Mouse (Mus musculus): ENCODE measurements around the gene Psme4. TPM values are rescaled to one million over a fixed set of nuclear protein-coding genes. Genes with fewer than 3 reads are reported as not detected.

Gene Psme4
- polyA plus RNA-seq, 1 experiment from 2014 or later = 17.0 TPM

GRCm38 (mm10) chr11:30920641-30921040 is 149.1 kb downstream of the Psme4 start:
- no peak overlapping the region for H3K27ac ChIP-seq
- no peak for TF ChIP-seq CTCF (IDR thresholded peaks at IDR 0.05; ENCODE audit: low read depth)
- no peak overlapping the region for H3K4me3 ChIP-seq (replicated peaks; ENCODE audit: low read depth, low read length)
- no peak overlapping the region for H3K4me2 ChIP-seq (ENCODE audit: low read length)
- H3K27me3 ChIP-seq (ENCODE audit: insufficient read depth, low read length) = no peaks in the 10 kb centered on the region
- 85% methylated on average over 1 of the region's 1 CpGs for WGBS
- H3K9me3 ChIP-seq (replicated peaks; ENCODE audit: low read length) = no peaks in the 10 kb centered on the region
- 0 out of 2 replicates have a peak, but pooled peaks cover 4% of the 10 kb centered on the region for H3K36me3 ChIP-seq (ENCODE audit: insufficient read depth, low read length)
- DNase-seq (ENCODE audit: low spot score) (no peak), ATAC-seq (replicated peaks; ENCODE audit: low FRiP score, low read depth) (no peak)
- H3K9ac ChIP-seq (ENCODE audit: low read depth, low read length) = no peak overlapping the region
- H3K4me1 ChIP-seq (replicated peaks; ENCODE audit: insufficient read depth, low read length) = no peaks in the 10 kb centered on the region

- H3K4me2 ChIP-seq (ENCODE audit: low read length) = no peak overlapping the region
- no peaks in the 10 kb centered on the region for H3K27me3 ChIP-seq (ENCODE audit: insufficient read depth, low read length)
- H3K4me1 ChIP-seq (replicated peaks; ENCODE audit: insufficient read depth, low read length) = no peaks in the 10 kb centered on the region
- 0 out of 2 replicates have a peak, but pooled peaks cover 8% of the 10 kb centered on the region for H3K36me3 ChIP-seq (ENCODE audit: insufficient read depth, low read length)
- no peak overlapping the region for H3K9ac ChIP-seq (ENCODE audit: low read depth, low read length)
- H3K4me3 ChIP-seq (replicated peaks; ENCODE audit: low read depth, low read length) = no peak overlapping the region
- no peak for TF ChIP-seq CTCF (IDR thresholded peaks at IDR 0.05; ENCODE audit: low read depth)
- no peak overlapping the region for H3K27ac ChIP-seq
- DNase-seq (ENCODE audit: low spot score) (no peak), ATAC-seq (replicated peaks; ENCODE audit: low FRiP score, low read depth) (no peak)
- no peaks in the 10 kb centered on the region for H3K9me3 ChIP-seq (replicated peaks; ENCODE audit: low read length)
- WGBS = 94% methylated on average over 3 of the region's 3 CpGs
Observed at GRCm38 (mm10) chr11:30923283-30923682, 151.8 kb downstream of the Psme4 start.

- Histone ChIP-seq H3K9me3 (replicated peaks; ENCODE audit: low read length) (no peaks in the 10 kb centered on the region), H3K27ac (no peak overlapping the region), H3K9ac (ENCODE audit: low read depth, low read length) (no peak overlapping the region), H3K27me3 (ENCODE audit: insufficient read depth, low read length) (no peaks in the 10 kb centered on the region), H3K4me1 (replicated peaks; ENCODE audit: insufficient read depth, low read length) (no peaks in the 10 kb centered on the region), H3K4me2 (ENCODE audit: low read length) (no peak overlapping the region), H3K36me3 (ENCODE audit: insufficient read depth, low read length) (0 out of 2 replicates have a peak, but pooled peaks cover 15% of the 10 kb centered on the region), H3K4me3 (replicated peaks; ENCODE audit: low read depth, low read length) (no peak overlapping the region)
- DNase-seq (ENCODE audit: low spot score) = no peak
- no peak for TF ChIP-seq CTCF (IDR thresholded peaks at IDR 0.05; ENCODE audit: low read depth)
- no peak for ATAC-seq (replicated peaks; ENCODE audit: low FRiP score, low read depth)
Observed at GRCm38 (mm10) chr11:30928079-30928478, 156.6 kb downstream of the Psme4 start.

- 0 out of 2 replicates have a peak, but pooled peaks cover 13% of the 10 kb centered on the region for H3K36me3 ChIP-seq (ENCODE audit: insufficient read depth, low read length)
- H3K9me3 ChIP-seq (replicated peaks; ENCODE audit: low read length) = no peaks in the 10 kb centered on the region
- DNase-seq (ENCODE audit: low spot score) (no peak), ATAC-seq (replicated peaks; ENCODE audit: low FRiP score, low read depth) (no peak)
- no peak overlapping the region for H3K4me2 ChIP-seq (ENCODE audit: low read length)
- no peaks in the 10 kb centered on the region for H3K27me3 ChIP-seq (ENCODE audit: insufficient read depth, low read length)
- no peaks in the 10 kb centered on the region for H3K4me1 ChIP-seq (replicated peaks; ENCODE audit: insufficient read depth, low read length)
- H3K9ac ChIP-seq (ENCODE audit: low read depth, low read length) = no peak overlapping the region
- 88% methylated on average over 1 of the region's 1 CpGs for WGBS
- no peak for TF ChIP-seq CTCF (IDR thresholded peaks at IDR 0.05; ENCODE audit: low read depth)
- no peak overlapping the region for H3K27ac ChIP-seq
- H3K4me3 ChIP-seq (replicated peaks; ENCODE audit: low read depth, low read length) = no peak overlapping the region
Observed at GRCm38 (mm10) chr11:30928498-30928897, 157.0 kb downstream of the Psme4 start.

Other genes with a start within 250 kb of the Psme4 start
- 45.9 and 50.0 TPM in 2 replicates for gene Acyp2, start 122.1 kb upstream of the Psme4 start, polyA plus RNA-seq (2015; fragmentation: Nextera tagmentation; extraction: Ambion mirVana)
- gene Gpr75, start 113.6 kb downstream of the Psme4 start, polyA plus RNA-seq (2015; fragmentation: Nextera tagmentation; extraction: Ambion mirVana) = 0.04 and 0.11 TPM in 2 replicates
- 20.7 and 24.0 TPM in 2 replicates for gene Asb3, start 113.7 kb downstream of the Psme4 start, polyA plus RNA-seq (2015; fragmentation: Nextera tagmentation; extraction: Ambion mirVana)
- 17.2 and 18.4 TPM in 2 replicates for gene Erlec1, start 182.6 kb downstream of the Psme4 start, polyA plus RNA-seq (2015; fragmentation: Nextera tagmentation; extraction: Ambion mirVana)
- 35.3 and 37.2 TPM in 2 replicates for gene Chac2, start 214.6 kb downstream of the Psme4 start, polyA plus RNA-seq (2015; fragmentation: Nextera tagmentation; extraction: Ambion mirVana)

All from kidney, postnatal 0 days (tissue).